Mouse (Mus musculus) embryonic stem cell, embryonic (primary cell): ENCODE results near the gene Cib3.

Source experiments
- CTCF ChIA-PET, 4 experiments: fragments of 300-600 bp in 2 of 4; fragments of 350-600 bp in 2 of 4; sonication (Branson Sonifier 250); formaldehyde crosslinking; loops; one replicate each; lab custom pipeline; 2022; ENCODE audit warnings: inconsistent platforms in 2 of 4; lab: Charles Lee
- POLR2A ChIA-PET, 4 experiments: fragments of 300-600 bp in 2 of 4; fragments of 350-600 bp in 2 of 4; sonication (Branson Sonifier 250); formaldehyde crosslinking; loops; one replicate each; lab custom pipeline; 2022; ENCODE audit warnings: antibody characterized with exemption in 4 of 4, inconsistent platforms in 1 of 4; lab: Charles Lee

Gene Cib3

GRCm38 (mm10) chr8:72212751-72213150 lies at the start of gene Cib3:
Cib3 (minus strand) TSS chr8:72212837.
- CTCF ChIA-PET = interaction anchor here in 1 of 4 experiments (1.1 kb wide), 1 partner anchor 27 kb away, joined by 6 read pairs; the partner anchor contains the start of gene Ap1m1
- POLR2A ChIA-PET = interaction anchor here in 3 of 4 experiments (0.6 to 1.2 kb wide), 3 partner anchors 15 to 67 kb away, joined by 3 to 4 read pairs (median 3); partner anchors contain the start of gene Hsh2d (in 1 of the 3)

- ChIA-PET CTCF (interaction anchor here (0.8 to 1.5 kb wide), 17 partner anchors 10 to 328 kb away, joined by 3 to 26 read pairs (median 5); partner anchors contain the start of gene Ap1m1 (in 1 of the 4)), POLR2A (interaction anchor here in 3 of 4 experiments (0.5 to 1.9 kb wide), 10 partner anchors 28 to 998 kb away, joined by 3 to 10 read pairs (median 6); partner anchors contain the start of gene Klf2 (in 1 of the 3))
Measured at GRCm38 (mm10) chr8:72261872-72262271, 49.2 kb upstream of the Cib3 start.

GRCm38 (mm10) chr8:72261431-72261830 lies 48.8 kb upstream of the Cib3 start:
- ChIA-PET CTCF (interaction anchor here (0.6 to 1.6 kb wide), 35 partner anchors 8 to 328 kb away, joined by 3 to 26 read pairs (median 3); partner anchors contain the start of gene Ap1m1 (in 2 of the 4)), POLR2A (interaction anchor here in 3 of 4 experiments (0.6 to 1.8 kb wide), 13 partner anchors 29 to 155 kb away, joined by 3 to 10 read pairs (median 4); partner anchors contain the start of gene Klf2 (in 3 of the 3))

GRCm38 (mm10) chr8:72261019-72261418 lies 48.4 kb upstream of the Cib3 start:
- ChIA-PET POLR2A (interaction anchor here in 3 of 4 experiments (0.6 to 1.8 kb wide), 15 partner anchors 10 to 155 kb away, joined by 3 to 10 read pairs (median 4); partner anchors contain the start of gene Klf2 (in 3 of the 3)), CTCF (interaction anchor here (0.6 to 1.6 kb wide), 36 partner anchors 8 to 571 kb away, joined by 3 to 26 read pairs (median 3); partner anchors contain the start of gene Ap1m1 (in 2 of the 4))

GRCm38 (mm10) chr8:72260585-72260984 lies 47.9 kb upstream of the Cib3 start:
- ChIA-PET POLR2A (interaction anchor here in 3 of 4 experiments (0.6 to 1.8 kb wide), 10 partner anchors 9 to 105 kb away, joined by 3 to 10 read pairs (median 4); partner anchors contain the start of gene Klf2 (in 3 of the 3)), CTCF (interaction anchor here (0.6 to 1.6 kb wide), 16 partner anchors 11 to 570 kb away, joined by 3 to 26 read pairs (median 4); partner anchors contain the start of gene Ap1m1 (in 1 of the 4))

- POLR2A ChIA-PET = interaction anchor here in 2 of 4 experiments (1.6 to 1.8 kb wide), 4 partner anchors 30 to 105 kb away, joined by 5 to 10 read pairs (median 8); partner anchors contain the start of gene Klf2 (in 1 of the 2)
- CTCF ChIA-PET = interaction anchor here in 2 of 4 experiments (0.5 to 1.6 kb wide), 5 partner anchors 15 to 182 kb away, joined by 3 to 4 read pairs (median 3); no protein-coding TSS in a partner anchor
Measured at GRCm38 (mm10) chr8:72259862-72260261, 47.2 kb upstream of the Cib3 start.

GRCm38 (mm10) chr8:72257902-72258238 lies 45.2 kb upstream of the Cib3 start:
- ChIA-PET CTCF (interaction anchor here (0.6 to 2.7 kb wide), 58 partner anchors 9 to 715 kb away, joined by 3 to 13 read pairs (median 3); partner anchors contain the start of genes Ap1m1 (in 3 of the 4), Fam32a (in 1 of the 4), Hsh2d (in 1 of the 4) and Mvb12a (in 1 of the 4)), POLR2A (interaction anchor here in 2 of 4 experiments (0.6 to 2.2 kb wide), 18 partner anchors 11 to 106 kb away, joined by 3 to 9 read pairs (median 4); partner anchors contain the start of genes Ap1m1 (in 1 of the 2) and Fam32a (in 1 of the 2))

GRCm38 (mm10) chr8:72257171-72257901 lies 44.7 kb upstream of the Cib3 start:
- CTCF ChIA-PET = interaction anchor here (0.6 to 2.7 kb wide), 70 partner anchors 8 to 726 kb away, joined by 3 to 13 read pairs (median 3); partner anchors contain the start of genes Ap1m1 (in 3 of the 4), Fam32a (in 1 of the 4), Hsh2d (in 1 of the 4) and Mvb12a (in 1 of the 4)
- POLR2A ChIA-PET = interaction anchor here in 2 of 4 experiments (0.6 to 2.2 kb wide), 20 partner anchors 11 to 106 kb away, joined by 3 to 9 read pairs (median 4); partner anchors contain the start of genes Ap1m1 (in 2 of the 2), Fam32a (in 1 of the 2) and Klf2 (in 1 of the 2)

- POLR2A ChIA-PET = interaction anchor here in 3 of 4 experiments (0.6 to 1.7 kb wide), 5 partner anchors 11 to 94 kb away, joined by 3 to 4 read pairs (median 3); partner anchors contain the start of gene Hsh2d (in 1 of the 3)
- CTCF ChIA-PET = interaction anchor here in 2 of 4 experiments (0.5 to 1.6 kb wide), 7 partner anchors 13 to 639 kb away, joined by 3 to 10 read pairs (median 5); no protein-coding TSS in a partner anchor
Measured at GRCm38 (mm10) chr8:72244610-72245009, 32.0 kb upstream of the Cib3 start.

- CTCF ChIA-PET = interaction anchor here in 2 of 4 experiments (0.6 to 1.2 kb wide), 2 partner anchors 15 to 452 kb away, joined by 4 read pairs; no protein-coding TSS in a partner anchor
- POLR2A ChIA-PET = interaction anchor here in 2 of 4 experiments (0.6 to 3.9 kb wide), 8 partner anchors 8 to 187 kb away, joined by 3 to 114 read pairs (median 4); partner anchors contain the start of gene Fam32a (in 1 of the 2)
Measured at GRCm38 (mm10) chr8:72242226-72242625, 29.6 kb upstream of the Cib3 start.

- CTCF ChIA-PET = interaction anchor here in 3 of 4 experiments (1.1 to 2.4 kb wide), 5 partner anchors 15 to 49 kb away, joined by 4 to 7 read pairs (median 4); no protein-coding TSS in a partner anchor
- POLR2A ChIA-PET = interaction anchor here in 2 of 4 experiments (0.6 to 3.9 kb wide), 19 partner anchors 9 to 258 kb away, joined by 3 to 114 read pairs (median 4); partner anchors contain the start of genes Fam32a (in 2 of the 2), Hsh2d (in 1 of the 2), Klf2 (in 1 of the 2) and Olfr374 (in 1 of the 2)
Measured at GRCm38 (mm10) chr8:72240951-72241350, 28.3 kb upstream of the Cib3 start.

GRCm38 (mm10) chr8:72240403-72240763 lies 27.7 kb upstream of the Cib3 start:
- CTCF ChIA-PET = interaction anchor here (0.5 to 2.4 kb wide), 46 partner anchors 13 to 859 kb away, joined by 3 to 145 read pairs (median 4); partner anchors contain the start of genes Fam32a (in 3 of the 4), Hsh2d (in 1 of the 4), Nr2f6 (in 1 of the 4) and Zfp709 (in 1 of the 4)
- POLR2A ChIA-PET = interaction anchor here (0.5 to 3.9 kb wide), 76 partner anchors 9 to 1396 kb away, joined by 3 to 114 read pairs (median 4); partner anchors contain the start of genes Fam32a (in 3 of the 4), Fcho1 (in 1 of the 4), Hsh2d (in 1 of the 4) and Klf2 (in 1 of the 4)

GRCm38 (mm10) chr8:72239499-72240402 lies 27.1 kb upstream of the Cib3 start, which contains the start of gene Ap1m1:
Ap1m1 (plus strand) TSS chr8:72240018.
- ChIA-PET POLR2A (interaction anchor here (0.5 to 3.9 kb wide), 82 partner anchors 10 to 1396 kb away, joined by 3 to 114 read pairs (median 4); partner anchors contain the start of genes Fam32a (in 3 of the 4), Fcho1 (in 1 of the 4), Hsh2d (in 1 of the 4) and Klf2 (in 1 of the 4)), CTCF (interaction anchor here (0.5 to 2.4 kb wide), 56 partner anchors 14 to 1739 kb away, joined by 3 to 145 read pairs (median 4); partner anchors contain the start of genes Fam32a (in 3 of the 4), Cib3 (in 1 of the 4), Fcho1 (in 1 of the 4) and Gm11034 (in 1 of the 4))

GRCm38 (mm10) chr8:72222656-72223055 lies 10.0 kb upstream of the Cib3 start:
- CTCF ChIA-PET = interaction anchor here in 3 of 4 experiments (2.5 to 6.7 kb wide), 3 partner anchors 17 kb away, joined by 38 to 145 read pairs (median 70); partner anchors contain the start of gene Ap1m1 (in 3 of the 3)
- POLR2A ChIA-PET = interaction anchor here in 3 of 4 experiments (1.1 to 7.3 kb wide), 3 partner anchors 17 to 18 kb away, joined by 5 to 114 read pairs (median 7); partner anchors contain the start of gene Ap1m1 (in 3 of the 3)

GRCm38 (mm10) chr8:72220758-72221157 lies 8.1 kb upstream of the Cib3 start:
- POLR2A ChIA-PET = interaction anchor here in 3 of 4 experiments (0.6 to 7.3 kb wide), 10 partner anchors 19 to 635 kb away, joined by 3 to 114 read pairs (median 4); partner anchors contain the start of gene Ap1m1 (in 2 of the 3)
- CTCF ChIA-PET = interaction anchor here in 2 of 4 experiments (1.2 to 6.7 kb wide), 4 partner anchors 19 to 115 kb away, joined by 3 to 145 read pairs (median 6); partner anchors contain the start of gene Ap1m1 (in 2 of the 2)
